Mouse (Mus musculus) hindbrain, postnatal 0 days (tissue): Measurements from ENCODE around the gene Epha2. TPM values are rescaled to one million over a fixed set of nuclear protein-coding genes. Genes with fewer than 3 reads are reported as not detected.

ENCODE experiments used
- ATAC-seq: fragments of 200-750 bp; cut with Nextera tagmentation; 2 replicates; pipeline ENCODE4 v1.8.0; 2017; ENCODE audit warnings: mild to moderate bottlenecking, moderate TSS enrichment, moderate library complexity
- DNase-seq: peaks from one replicate; pipeline ENCODE4 v3.0.0-alpha.2; 2015; ENCODE audit warnings: low spot score
- H3K27ac ChIP-seq: fragments of 300-500 bp; sonication (generic); 2 replicates; pipeline ENCODE4 v1.5.1; 2014; ENCODE audit warnings: mild to moderate bottlenecking
- H3K27me3 ChIP-seq: fragments of 300-500 bp; sonication (generic); 2 replicates; pipeline ENCODE4 v1.6.1; 2014; ENCODE audit warnings: low read length, mixed read lengths; ENCODE audit not compliant: insufficient read depth
- H3K36me3 ChIP-seq: fragments of 300-500 bp; sonication (generic); 2 replicates; pipeline ENCODE4 v1.6.1; 2014; ENCODE audit warnings: low read length, mixed read lengths; ENCODE audit not compliant: insufficient read depth
- H3K4me1 ChIP-seq: fragments of 300-500 bp; sonication (generic); 2 replicates; pipeline ENCODE4 v1.6.1; 2014; ENCODE audit warnings: antibody characterized with exemption, low read length, mixed read lengths; ENCODE audit not compliant: insufficient read depth
- H3K4me2 ChIP-seq: fragments of 300-500 bp; sonication (generic); 2 replicates; pipeline ENCODE4 v1.6.1; 2014; ENCODE audit warnings: low read depth, mild to moderate bottlenecking, low read length, moderate library complexity, mixed read lengths
- H3K4me3 ChIP-seq: fragments of 300-500 bp; sonication (generic); 2 replicates; pipeline ENCODE4 v1.5.1; 2014; ENCODE audit warnings: low read length
- H3K9ac ChIP-seq: fragments of 300-500 bp; sonication (generic); replicated peaks from 2 replicates; pipeline ENCODE4 v1.6.1; 2014; ENCODE audit warnings: mild to moderate bottlenecking, low read length, moderate library complexity, mixed read lengths
- H3K9me3 ChIP-seq: fragments of 300-500 bp; sonication (generic); 2 replicates; pipeline ENCODE4 v1.6.1; 2016; ENCODE audit warnings: low read length, mixed read lengths
- CTCF ChIP-seq: IDR thresholded peaks from 2 replicates; pipeline ENCODE4 v1.5.1; 2016; ENCODE audit warnings: antibody characterized with exemption, control low read depth, low read depth
- WGBS: fragments of 180-500 bp; shearing (Covaris S2); extraction: QIAGEN DNeasy Blood & Tissue Kit; methylation state at CpG from one replicate; pipeline ENCODE4 v1.1.7; 2014; 5-methylcytosine and 5-hydroxymethylcytosine counted together
- polyA plus RNA-seq: library from polyadenylated mRNA; unstranded; fragments of >200 nt; fragmentation: Nextera tagmentation; extraction: Ambion mirVana; gene quantifications from 2 replicates; pipeline ENCODE4 v1.2.1, GENCODE M21; 2015
- total RNA-seq: library from RNA; depleted of rRNA; stranded (reverse); fragments of >200 nt; gene quantifications from 2 replicates; pipeline ENCODE4 v1.2.3, GENCODE M21; 2014; rRNA removed

Gene Epha2
- 1.6 and 3.5 TPM in 2 replicates for total RNA-seq
- 0.44 and 0.46 TPM in 2 replicates for polyA plus RNA-seq

GRCm38 (mm10) chr4:141301116-141301553 is at the start of gene Epha2:
Gene Epha2 (plus strand): TSS chr4:141301240.
- Histone ChIP-seq H3K4me1 (0 out of 2 replicates have a peak, but pooled peaks cover 7% of the 10 kb centered on the region), H3K4me2 (peak within 1 kb of the TSS; percentile 100), H3K36me3 (no peaks in the 10 kb centered on the region), H3K4me3 (peak within 1 kb of the TSS; percentile 70), H3K27me3 (peaks cover 17% of the 10 kb centered on the region), H3K27ac (no peak within 1 kb of the TSS), H3K9me3 (no peaks in the 10 kb centered on the region), H3K9ac (peak within 1 kb of the TSS; percentile 49)
- WGBS, result under 1% methylated on average over 33 of the region's 35 CpGs
- peak; percentile 52 for ATAC-seq
- DNase-seq, result peak; percentile 83
- no peak for TF ChIP-seq CTCF

DNA sequence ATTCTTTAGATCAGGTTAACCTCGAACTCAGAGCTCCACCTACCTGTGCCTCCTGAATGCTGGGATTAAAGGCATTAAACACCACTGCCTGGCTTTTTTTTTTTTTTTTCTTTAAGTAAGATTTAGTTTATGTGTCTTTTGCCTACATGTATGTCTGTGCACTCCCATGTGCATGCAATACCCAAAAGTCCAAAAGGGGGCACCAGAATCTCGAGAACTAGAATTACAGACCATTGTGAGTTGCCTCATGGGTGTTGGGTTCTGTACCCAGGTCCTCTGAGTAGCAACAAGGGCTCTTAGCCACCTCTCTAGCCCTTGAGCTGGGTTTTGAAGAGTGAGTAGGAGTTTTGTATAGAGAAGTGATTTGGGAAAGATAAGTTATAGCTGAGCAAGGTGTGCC is 48.4 kb upstream of the Epha2 start:
- Histone ChIP-seq H3K9ac (no peak overlapping the region), H3K36me3 (no peaks in the 10 kb centered on the region), H3K4me3 (no peak overlapping the region), H3K27ac (no peak overlapping the region), H3K9me3 (no peaks in the 10 kb centered on the region), H3K4me2 (no peak overlapping the region), H3K4me1 (0 out of 2 replicates have a peak, but pooled peaks cover 3% of the 10 kb centered on the region), H3K27me3 (peaks cover 9% of the 10 kb centered on the region)
- WGBS, result 56% methylated on average over 2 of the region's 2 CpGs
- ATAC-seq, result no peak
- TF ChIP-seq CTCF, result no peak
- DNase-seq, result no peak

- WGBS, result 40% methylated on average over 16 of the region's 16 CpGs
- Histone ChIP-seq H3K36me3 (no peaks in the 10 kb centered on the region), H3K27me3 (no peaks in the 10 kb centered on the region), H3K4me3 (no peak overlapping the region), H3K4me2 (no peak overlapping the region), H3K27ac (no peak overlapping the region), H3K4me1 (no peaks in the 10 kb centered on the region), H3K9me3 (no peaks in the 10 kb centered on the region), H3K9ac (no peak overlapping the region)
- peak; percentile 64 for ATAC-seq
- DNase-seq, result peak; percentile 63
- TF ChIP-seq CTCF, result no peak
Measured at GRCm38 (mm10) chr4:141254234-141254633, 46.8 kb upstream of the Epha2 start.

DNA sequence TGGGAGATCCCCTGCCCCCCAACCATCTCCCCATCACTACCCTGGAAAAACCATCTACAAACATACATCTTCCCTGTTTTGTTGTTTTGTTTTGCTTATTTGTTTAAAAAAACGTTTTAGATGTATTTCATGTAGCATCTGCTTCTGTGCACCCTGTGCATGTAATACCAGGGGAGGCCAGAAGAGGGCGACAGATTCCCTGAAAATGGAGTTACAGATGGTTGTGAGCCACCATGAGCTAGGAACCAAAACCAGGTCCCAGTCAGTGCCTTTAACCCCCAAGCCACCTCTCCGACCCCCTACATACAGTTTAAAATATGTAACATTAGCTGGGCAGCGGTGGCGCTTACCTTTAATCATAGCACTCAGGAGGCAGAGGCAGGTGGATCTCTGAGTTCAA is 43.6 kb upstream of the Epha2 start:
- H3K9ac ChIP-seq, result no peak overlapping the region
- H3K27ac ChIP-seq, result no peak overlapping the region
- ATAC-seq (no peak), DNase-seq (no peak)
- H3K4me2 ChIP-seq, result no peak overlapping the region
- no peaks in the 10 kb centered on the region for H3K27me3 ChIP-seq
- TF ChIP-seq CTCF, result peak; percentile 62
- H3K9me3 ChIP-seq, result no peaks in the 10 kb centered on the region
- 71% methylated on average over 5 of the region's 5 CpGs for WGBS
- no peaks in the 10 kb centered on the region for H3K36me3 ChIP-seq
- no peaks in the 10 kb centered on the region for H3K4me1 ChIP-seq
- no peak overlapping the region for H3K4me3 ChIP-seq

DNA sequence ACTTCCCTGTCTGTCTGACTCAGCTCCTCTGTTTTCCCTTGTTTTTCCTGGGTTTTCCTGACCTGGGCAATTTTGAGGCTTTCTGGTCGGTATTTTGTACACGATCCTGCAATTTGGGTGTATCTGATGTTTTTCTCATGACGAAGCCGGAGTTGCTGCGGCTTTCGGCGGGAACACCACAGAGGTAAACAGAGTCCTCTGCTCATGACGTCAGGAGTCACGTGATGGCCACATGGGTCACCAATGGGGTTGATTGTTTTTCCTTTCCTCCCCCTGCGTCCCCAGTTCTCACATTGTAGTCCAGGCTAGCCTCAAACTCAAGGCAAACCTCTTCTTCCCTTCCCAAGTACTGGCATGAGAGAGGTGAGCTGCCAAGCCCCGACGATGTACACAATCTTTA is 41.6 kb upstream of the Epha2 start:
- H3K4me3 ChIP-seq, result no peak overlapping the region
- H3K4me2 ChIP-seq, result no peak overlapping the region
- H3K4me1 ChIP-seq, result no peaks in the 10 kb centered on the region
- H3K27me3 ChIP-seq, result no peaks in the 10 kb centered on the region
- no peak for DNase-seq
- no peak for TF ChIP-seq CTCF
- H3K27ac ChIP-seq, result no peak overlapping the region
- no peaks in the 10 kb centered on the region for H3K36me3 ChIP-seq
- H3K9me3 ChIP-seq, result no peaks in the 10 kb centered on the region
- WGBS, result 81% methylated on average over 12 of the region's 12 CpGs
- H3K9ac ChIP-seq, result no peak overlapping the region
- no peak for ATAC-seq

DNA sequence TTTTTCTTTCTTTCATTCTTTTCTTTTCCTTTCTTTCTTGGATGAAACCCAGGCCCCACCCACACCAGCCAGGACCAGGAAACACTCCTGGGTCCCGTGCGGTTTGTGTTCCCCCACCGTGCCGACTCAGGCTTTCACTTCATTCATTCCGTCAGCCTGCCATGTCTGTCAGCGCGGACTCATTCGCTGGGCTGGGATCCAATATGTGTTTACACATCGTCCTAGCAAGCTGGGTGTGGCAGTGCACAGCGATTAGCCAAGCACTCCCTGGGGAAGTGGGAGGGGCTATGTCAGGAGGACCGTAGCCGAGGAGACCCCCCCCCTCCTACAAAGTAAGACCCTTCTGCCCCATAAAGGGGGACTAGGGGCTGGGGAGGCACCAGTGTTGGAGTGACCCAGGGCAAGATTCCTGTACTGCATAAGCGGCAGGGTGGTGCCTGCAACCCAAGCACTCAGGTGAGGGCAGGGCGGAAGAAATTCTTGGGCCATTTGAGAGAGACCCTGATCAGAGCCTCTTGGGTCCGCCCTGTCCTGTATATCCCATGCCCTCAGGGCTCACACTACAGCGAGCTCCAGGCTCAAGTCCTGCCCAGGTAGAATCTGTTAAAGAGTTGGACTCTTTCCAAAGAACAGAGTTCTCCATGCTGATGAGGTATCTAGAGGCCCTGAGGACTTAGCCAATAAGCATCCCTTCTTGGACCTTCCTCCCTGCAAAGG is 40.9 kb upstream of the Epha2 start:
- Histone ChIP-seq H3K4me2 (peak overlapping the region; percentile 27; the same call in 1 of the 2 replicates), H3K9me3 (no peaks in the 10 kb centered on the region), H3K9ac (no peak overlapping the region), H3K36me3 (no peaks in the 10 kb centered on the region), H3K27ac (no peak overlapping the region), H3K27me3 (no peaks in the 10 kb centered on the region), H3K4me3 (no peak overlapping the region), H3K4me1 (no peaks in the 10 kb centered on the region)
- no peak for TF ChIP-seq CTCF
- ATAC-seq (0 out of 2 replicates have a peak, but pooled peaks have one; percentile 21), DNase-seq (no peak)
- whole genome bisulfite sequencing, result 50% methylated on average over 16 of the region's 16 CpGs
